Mouse (Mus musculus): ENCODE results near the gene Vwa3b.

The Vwa3b gene

DNA sequence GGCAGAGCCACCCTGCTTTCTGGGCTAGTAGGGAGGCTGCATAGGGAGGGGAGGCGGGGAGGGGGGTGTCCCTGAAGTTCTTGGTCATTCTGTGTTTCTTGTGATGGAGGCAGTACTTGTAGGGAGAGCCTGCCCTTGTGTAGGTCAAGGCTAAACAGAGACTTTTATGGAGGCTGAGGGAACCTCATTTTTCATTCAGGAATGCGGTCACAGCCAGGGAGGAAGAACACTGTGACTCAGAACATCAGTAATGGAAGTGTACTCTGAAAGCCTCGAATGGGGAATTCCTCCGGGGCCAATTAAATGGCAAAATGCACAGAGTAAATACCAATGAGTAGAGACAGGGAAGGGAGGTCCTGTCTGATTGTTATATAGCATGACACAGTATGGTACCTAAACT is 37.4 kb downstream of the Vwa3b start:
- no peak for DNase-seq (ENCODE audit: low spot score)

- no peak for DNase-seq (ENCODE audit: low spot score)
Measured at GRCm38 (mm10) chr1:37065658-37066412, 39.4 kb downstream of the Vwa3b start.

DNA sequence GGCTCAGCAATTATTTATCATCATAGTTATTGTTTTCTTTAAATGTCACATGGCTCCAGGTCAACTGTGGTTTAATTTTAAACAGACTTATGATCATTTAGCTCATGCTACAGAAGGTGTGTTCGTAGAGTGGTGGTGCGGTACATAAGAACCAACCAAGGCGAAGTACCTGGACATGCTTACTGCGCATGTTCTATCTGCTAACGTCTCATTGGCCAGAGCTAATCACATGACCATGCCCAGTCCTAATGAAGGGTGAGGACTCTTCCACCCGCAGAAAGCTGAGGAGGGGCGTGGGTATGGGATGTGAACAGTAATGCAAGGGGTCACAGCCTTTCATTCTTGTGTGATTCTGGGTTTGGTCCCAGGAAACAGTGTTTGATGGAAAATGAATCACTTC is 49.4 kb downstream of the Vwa3b start:
- DNase-seq (ENCODE audit: low spot score): no peak

GRCm38 (mm10) chr1:37077266-37077665 is 50.9 kb downstream of the Vwa3b start:
- DNase-seq (ENCODE audit: low spot score): no peak

- DNase-seq (ENCODE audit: low spot score): no peak
Measured at GRCm38 (mm10) chr1:37077955-37078549, 51.7 kb downstream of the Vwa3b start.

DNA sequence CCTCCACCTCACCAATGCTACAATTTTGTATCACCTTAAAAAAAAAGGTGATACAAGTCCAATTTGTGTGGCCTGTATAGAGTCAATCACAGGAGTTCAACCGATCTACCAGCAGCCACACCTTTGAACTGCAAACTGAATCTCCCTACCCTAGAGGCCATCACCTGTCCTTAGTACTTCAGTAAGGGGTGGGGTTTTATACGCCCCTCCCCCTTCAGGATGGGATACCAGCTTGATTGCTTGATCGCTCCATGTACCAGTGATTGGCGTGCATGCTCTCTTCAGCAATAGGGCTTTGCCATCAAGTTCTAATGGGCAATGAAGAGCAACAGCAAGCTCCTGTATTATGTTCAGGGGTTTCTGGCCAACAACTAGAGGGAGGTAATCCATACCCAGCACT is 54.0 kb downstream of the Vwa3b start:
- DNase-seq (ENCODE audit: low spot score): no peak

- DNase-seq (ENCODE audit: low spot score): no peak
Measured at GRCm38 (mm10) chr1:37081376-37082214, 55.2 kb downstream of the Vwa3b start.

GRCm38 (mm10) chr1:37082215-37082464 is 55.7 kb downstream of the Vwa3b start:
- no peak for DNase-seq (ENCODE audit: low spot score)

DNA sequence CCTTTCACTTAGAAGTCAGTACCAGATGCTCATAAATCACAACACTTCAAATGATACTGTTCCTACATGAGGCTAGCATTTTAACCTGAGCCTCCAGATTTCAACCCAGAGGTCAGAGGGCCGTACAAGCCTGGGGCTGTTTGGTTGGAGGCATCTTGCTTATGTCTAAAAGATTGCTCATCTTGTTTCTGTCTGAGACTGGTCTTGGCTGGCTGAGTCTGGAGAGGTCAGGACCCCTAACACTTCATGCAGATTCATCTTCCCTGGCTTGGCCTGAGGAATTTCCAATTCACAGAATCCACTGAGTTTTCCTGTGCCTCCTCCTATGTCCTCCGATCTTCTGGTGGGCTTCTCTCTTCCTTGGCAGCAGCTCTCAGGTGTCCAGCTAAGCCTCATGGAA is 57.7 kb downstream of the Vwa3b start:
- DNase-seq (ENCODE audit: low spot score): no peak

DNA sequence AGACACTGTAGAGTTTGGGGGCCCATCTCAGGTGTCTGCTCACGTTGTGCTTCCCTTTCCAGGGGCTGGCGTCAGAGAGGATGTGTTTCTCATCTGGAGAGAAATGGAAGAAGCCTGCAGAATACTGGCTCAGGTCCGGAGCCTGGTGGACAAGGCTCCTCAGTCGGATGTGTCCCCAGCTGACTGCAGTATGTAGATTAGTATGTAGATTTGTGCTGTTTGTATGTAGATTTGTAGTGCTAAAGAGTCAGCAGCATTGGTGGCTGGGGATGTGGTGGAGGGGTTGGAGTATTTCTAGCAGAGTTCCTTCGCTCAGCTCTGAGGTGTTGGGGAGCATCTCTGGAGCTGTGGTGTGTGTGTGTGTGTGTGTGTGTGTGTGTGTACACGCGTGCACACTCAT is 58.8 kb downstream of the Vwa3b start:
- DNase-seq (ENCODE audit: low spot score): no peak

- DNase-seq (ENCODE audit: low spot score): no peak
Measured at GRCm38 (mm10) chr1:37089191-37089590, 62.8 kb downstream of the Vwa3b start.

GRCm38 (mm10) chr1:37097382-37098093 is 71.1 kb downstream of the Vwa3b start:
- no peak for DNase-seq (ENCODE audit: low spot score)

- DNase-seq (ENCODE audit: low spot score): no peak
Measured at GRCm38 (mm10) chr1:37098094-37098555, 71.7 kb downstream of the Vwa3b start.

GRCm38 (mm10) chr1:37100361-37100760 is 74.0 kb downstream of the Vwa3b start:
- no peak for DNase-seq (ENCODE audit: low spot score)

- DNase-seq (ENCODE audit: low spot score): no peak
Measured at GRCm38 (mm10) chr1:37101016-37101415, 74.6 kb downstream of the Vwa3b start.

GRCm38 (mm10) chr1:37101717-37102116 is 75.3 kb downstream of the Vwa3b start:
- no peak for DNase-seq (ENCODE audit: low spot score)

DNA sequence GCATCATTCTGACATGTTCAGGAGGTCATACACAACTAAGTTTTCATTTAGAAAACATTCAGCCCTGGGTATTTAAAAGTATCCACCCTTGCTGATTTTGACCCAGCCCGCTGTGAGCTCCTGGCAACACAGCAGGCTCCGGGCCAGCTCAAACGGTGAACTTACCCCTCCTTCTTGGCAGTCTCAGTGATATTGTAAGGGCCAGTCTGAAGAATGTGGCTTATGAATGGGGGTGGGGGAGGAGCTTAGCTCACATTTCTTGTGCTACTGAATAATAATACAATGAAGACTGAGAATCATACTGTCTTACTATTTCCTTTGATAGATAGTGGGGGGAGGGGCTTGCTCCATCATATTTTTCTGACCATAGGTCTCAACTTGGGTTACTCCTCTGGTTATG is 78.8 kb downstream of the Vwa3b start:
- no peak for DNase-seq (ENCODE audit: low spot score)

DNA sequence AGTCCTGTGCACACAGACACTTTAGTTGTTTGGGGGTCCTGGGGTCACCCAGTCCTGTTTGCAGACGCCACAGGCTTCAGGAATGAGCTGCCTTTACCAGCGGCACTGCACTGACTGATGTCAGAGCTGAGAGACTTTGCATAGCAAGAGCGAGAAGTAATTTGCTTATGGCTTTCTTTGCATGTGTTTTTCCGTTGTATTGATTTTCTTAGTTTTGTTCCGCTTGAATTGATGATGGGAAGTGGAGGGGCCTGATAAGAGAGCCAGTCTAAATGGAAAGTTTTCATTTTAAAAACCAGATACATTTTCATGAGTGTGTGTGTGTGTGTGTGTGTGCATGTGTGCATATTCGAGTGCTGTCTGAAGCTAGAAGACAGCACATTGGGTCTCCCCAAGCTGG is 87.4 kb downstream of the Vwa3b start:
- no peak for DNase-seq (ENCODE audit: low spot score)

- no peak for DNase-seq (ENCODE audit: low spot score)
Measured at GRCm38 (mm10) chr1:37115847-37116246, 89.5 kb downstream of the Vwa3b start.

GRCm38 (mm10) chr1:37116574-37116973 is 90.2 kb downstream of the Vwa3b start:
- DNase-seq (ENCODE audit: low spot score): no peak

DNA sequence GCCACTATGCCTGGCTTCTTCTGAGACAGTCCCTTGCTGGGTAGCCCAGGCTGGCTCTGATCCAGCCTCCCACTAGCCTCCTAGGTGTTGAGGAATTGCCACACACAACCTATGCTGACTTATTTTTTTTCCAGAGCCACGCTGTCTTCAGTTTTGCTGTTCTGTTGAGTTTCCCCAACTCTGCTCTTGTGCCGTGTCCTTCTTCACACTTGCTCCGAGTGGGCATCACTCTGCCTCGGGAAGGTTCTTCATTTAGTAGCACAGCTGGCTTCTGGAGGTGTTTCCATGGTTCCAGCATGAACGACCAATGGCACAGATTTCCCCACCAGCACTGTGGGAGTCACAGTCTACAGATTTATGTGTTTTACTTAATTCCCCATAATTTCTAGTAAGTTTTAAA is 91.6 kb downstream of the Vwa3b start:
- DNase-seq (ENCODE audit: low spot score): no peak

- DNase-seq (ENCODE audit: low spot score): no peak
Measured at GRCm38 (mm10) chr1:37122306-37122705, 95.9 kb downstream of the Vwa3b start.

DNA sequence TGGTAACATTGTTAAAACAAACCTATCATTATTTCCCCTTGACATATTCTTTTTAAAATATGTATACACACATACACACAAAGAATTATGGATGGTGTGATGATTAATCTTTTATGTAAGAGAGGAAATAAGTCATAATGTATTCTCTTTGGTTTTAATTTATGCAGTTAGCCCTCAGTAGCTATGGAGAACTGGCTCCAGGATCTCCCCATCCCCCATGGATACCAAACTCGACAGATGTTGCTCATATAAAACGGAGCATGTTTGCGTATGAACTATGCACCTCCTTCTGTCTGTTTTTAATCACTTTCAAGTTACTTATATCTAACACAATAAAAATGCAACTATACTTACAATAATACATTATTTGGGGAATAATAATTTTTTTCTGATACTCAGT is 96.4 kb downstream of the Vwa3b start:
- no peak for DNase-seq (ENCODE audit: low spot score)

Data from T-cell, adult 2 months (primary cell).